Mouse (Mus musculus) stomach, postnatal 0 days (tissue): ENCODE results near the gene Pcgf1.

Source experiments
- CTCF ChIP-seq: IDR thresholded peaks from 2 replicates; pipeline ENCODE4 v1.5.1; 2016; ENCODE audit warnings: antibody characterized with exemption, low read depth, mild to moderate bottlenecking, moderate library complexity
- EP300 ChIP-seq: optimal IDR thresholded peaks from 2 replicates; pipeline ENCODE3; 2016; ENCODE audit warnings: antibody characterized with exemption

DNA sequence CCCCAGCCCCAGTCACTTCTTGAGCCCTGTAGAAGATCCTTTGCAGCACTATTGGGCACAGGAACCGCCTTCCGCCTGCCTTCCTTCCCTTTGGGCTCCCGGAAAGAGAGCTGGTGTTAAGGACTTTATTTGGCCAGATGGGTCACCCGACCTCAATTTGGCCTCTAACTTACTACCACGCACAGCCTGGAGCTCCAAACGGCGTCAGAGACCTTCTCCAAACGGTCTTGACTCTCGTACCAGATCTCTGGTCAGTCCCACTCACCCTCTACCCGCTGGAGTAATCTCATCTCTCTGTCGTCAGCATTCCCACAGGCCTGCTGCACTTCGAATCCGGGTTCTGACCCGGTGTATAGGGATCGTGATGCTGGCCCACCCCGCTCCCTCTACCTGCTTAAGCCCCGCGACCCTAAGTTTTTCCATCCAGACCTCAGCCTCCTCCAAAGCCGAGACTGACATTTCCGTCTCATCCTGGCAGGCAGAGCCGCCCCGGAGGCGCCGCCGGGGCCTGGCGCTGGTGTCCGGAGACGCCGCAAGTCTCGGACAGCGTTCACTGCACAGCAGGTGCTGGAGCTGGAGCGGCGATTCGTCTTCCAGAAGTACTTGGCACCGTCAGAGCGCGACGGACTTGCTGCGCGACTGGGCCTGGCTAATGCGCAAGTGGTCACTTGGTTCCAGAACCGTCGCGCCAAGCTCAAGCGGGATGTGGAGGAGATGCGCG is 9.7 kb downstream of the Pcgf1 start:
- TF ChIP-seq CTCF: no peak
- no peak for TF ChIP-seq EP300
